Mouse (Mus musculus): ENCODE results near the gene Stk10.
"Not testable (repeated sequence)": the region's sequence is repeated elsewhere in the genome, so short reads cannot be mapped to it uniquely, and the experiment has no call there.

Stk10 gene

GRCm38 (mm10) chr11:32532765-32533481 is at the start of gene Stk10:
Stk10 (plus strand) TSS chr11:32533305.
- DNase-seq = peak; percentile 96

GRCm38 (mm10) chr11:32485290-32485689 is 47.8 kb upstream of the Stk10 start:
- no peak for DNase-seq

- peak; percentile 12 for DNase-seq
Observed at GRCm38 (mm10) chr11:32486621-32487020, 46.5 kb upstream of the Stk10 start.

GRCm38 (mm10) chr11:32487501-32487900 is 45.6 kb upstream of the Stk10 start:
- no peak for DNase-seq

- DNase-seq = no peak
Observed at GRCm38 (mm10) chr11:32488344-32488743, 44.8 kb upstream of the Stk10 start.

GRCm38 (mm10) chr11:32488808-32489670 is 44.1 kb upstream of the Stk10 start:
- no peak for DNase-seq

- no peak for DNase-seq
Observed at GRCm38 (mm10) chr11:32491079-32491478, 42.0 kb upstream of the Stk10 start.

- DNase-seq = no peak
Observed at GRCm38 (mm10) chr11:32493312-32493711, 39.8 kb upstream of the Stk10 start.

- no peak for DNase-seq
Observed at GRCm38 (mm10) chr11:32495283-32495682, 37.8 kb upstream of the Stk10 start.

GRCm38 (mm10) chr11:32498757-32499535 is 34.2 kb upstream of the Stk10 start:
- no peak for DNase-seq

- DNase-seq = peak; percentile 17
Observed at GRCm38 (mm10) chr11:32499931-32500330, 33.2 kb upstream of the Stk10 start.

- no peak for DNase-seq
Observed at GRCm38 (mm10) chr11:32503711-32504110, 29.4 kb upstream of the Stk10 start.

GRCm38 (mm10) chr11:32505091-32505739 is 27.9 kb upstream of the Stk10 start:
- DNase-seq = no peak

- DNase-seq = no peak
Observed at GRCm38 (mm10) chr11:32510930-32511329, 22.2 kb upstream of the Stk10 start.

GRCm38 (mm10) chr11:32514853-32515252 is 18.3 kb upstream of the Stk10 start:
- DNase-seq = not testable (repeated sequence)

- no peak for DNase-seq
Observed at GRCm38 (mm10) chr11:32516091-32516490, 17.0 kb upstream of the Stk10 start.

- DNase-seq = no peak
Observed at GRCm38 (mm10) chr11:32516916-32517712, 16.0 kb upstream of the Stk10 start.

GRCm38 (mm10) chr11:32518770-32519169 is 14.3 kb upstream of the Stk10 start:
- no peak for DNase-seq

- DNase-seq = no peak
Observed at GRCm38 (mm10) chr11:32519354-32519753, 13.8 kb upstream of the Stk10 start.

GRCm38 (mm10) chr11:32521246-32521645 is 11.9 kb upstream of the Stk10 start:
- no peak for DNase-seq

- no peak for DNase-seq
Observed at GRCm38 (mm10) chr11:32524122-32524920, 8.8 kb upstream of the Stk10 start.

Data from thymus, postnatal 14 days (tissue).